Mouse (Mus musculus): ENCODE measurements around the gene Rps29.

DNA sequence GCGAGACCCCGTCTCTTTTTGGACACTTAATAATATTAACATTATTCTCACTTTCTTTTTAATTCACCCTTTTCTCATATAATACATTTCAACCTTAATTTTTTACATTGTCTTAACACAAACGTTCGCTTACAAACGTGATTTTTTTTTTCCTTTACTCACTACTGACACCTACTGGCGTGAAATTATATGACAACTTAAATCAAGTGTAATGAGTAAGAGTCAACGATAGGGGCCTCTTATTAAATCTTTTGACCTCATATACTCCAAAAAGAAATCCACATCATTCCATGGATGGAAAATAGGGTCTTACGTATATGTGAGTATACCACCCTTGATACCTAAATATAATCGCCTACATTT lies 573 bp upstream of the Rps29 start:
- TF ChIP-seq CTCF (IDR thresholded peaks at IDR 0.05; ENCODE audit: extremely low read depth, insufficient read depth, insufficient read length, insufficient replicate concordance) (no peak), POLR2A (IDR thresholded peaks at IDR 0.05; ENCODE audit: low read depth, low read length) (no peak)
